Mouse (Mus musculus): ENCODE data around the gene Rabep1. TPM values are rescaled to one million over a fixed set of nuclear protein-coding genes. Genes with fewer than 3 reads are reported as not detected.

Gene Rabep1
- polyA plus RNA-seq (2015; fragmentation: Nextera tagmentation; extraction: Ambion mirVana): 35.4 and 37.5 TPM in 2 replicates

DNA sequence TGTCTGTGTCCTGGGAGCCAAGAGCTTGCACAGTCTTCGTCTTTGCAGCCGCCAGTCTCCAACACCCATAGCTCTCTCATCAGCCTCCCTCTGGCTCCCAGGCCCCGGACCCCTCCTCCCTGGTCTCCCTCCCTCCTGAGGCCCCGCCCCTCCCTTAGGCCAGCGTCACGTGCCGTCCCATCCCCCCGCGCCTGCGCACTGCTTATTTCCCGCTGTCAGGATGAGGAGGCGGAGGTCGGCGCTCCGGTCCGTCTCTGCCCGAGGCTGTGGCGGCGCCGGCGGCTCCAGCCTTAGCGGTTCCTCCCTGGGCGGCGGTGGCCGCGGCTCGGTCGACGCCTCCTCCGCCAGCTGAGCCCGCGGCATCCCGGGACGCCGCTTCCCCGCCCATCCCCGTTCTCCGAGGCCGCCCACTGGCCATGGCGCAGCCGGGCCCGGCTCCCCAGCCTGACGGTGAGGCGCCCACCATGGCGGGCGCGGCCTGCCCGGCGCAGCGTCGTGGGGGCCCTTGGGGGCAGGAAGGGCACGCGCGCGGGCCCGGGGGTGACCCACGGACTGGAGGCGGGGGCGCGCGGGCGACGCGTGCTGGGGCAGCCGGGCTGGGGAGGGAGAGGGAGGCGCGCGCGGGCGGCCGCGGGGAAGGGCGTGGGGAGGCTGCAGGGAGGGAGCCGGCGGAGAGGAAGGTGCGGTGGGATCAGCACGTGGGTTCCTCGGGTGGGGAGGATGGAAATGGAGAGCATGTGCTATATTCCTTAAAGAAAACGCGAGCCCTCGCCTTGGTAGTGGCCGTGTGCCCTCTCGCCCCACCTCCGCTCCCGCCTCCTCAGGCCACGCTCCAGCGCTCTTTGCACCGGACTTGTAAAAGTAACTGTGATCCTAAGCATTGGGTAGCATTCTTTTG lies at the start of gene Rabep1:
Rabep1 (plus strand) TSS at position 220 of the 898 bp plus-strand sequence.
- Histone ChIP-seq H3K9me3 (replicated peaks; ENCODE audit: low read length) (no peaks in the 10 kb centered on the region), H3K36me3 (ENCODE audit: insufficient read depth, low read length) (no peaks in the 10 kb centered on the region), H3K27ac (peak within 1 kb of the TSS; percentile 86), H3K4me1 (replicated peaks; ENCODE audit: insufficient read depth, low read length) (peaks cover 14% of the 10 kb centered on the region), H3K4me2 (ENCODE audit: low read length) (peak within 1 kb of the TSS; percentile 85), H3K9ac (ENCODE audit: low read depth, low read length) (peak within 1 kb of the TSS; percentile 82), H3K27me3 (ENCODE audit: insufficient read depth, low read length) (no peaks in the 10 kb centered on the region), H3K4me3 (replicated peaks; ENCODE audit: low read depth, low read length) (peak within 1 kb of the TSS; percentile 75)
- ATAC-seq (replicated peaks; ENCODE audit: low FRiP score, low read depth) (peak; percentile 94), DNase-seq (ENCODE audit: low spot score) (peak; percentile 98)
- WGBS: under 1% methylated on average over 84 of the region's 88 CpGs
- TF ChIP-seq CTCF (IDR thresholded peaks at IDR 0.05; ENCODE audit: low read depth): no peak

DNA sequence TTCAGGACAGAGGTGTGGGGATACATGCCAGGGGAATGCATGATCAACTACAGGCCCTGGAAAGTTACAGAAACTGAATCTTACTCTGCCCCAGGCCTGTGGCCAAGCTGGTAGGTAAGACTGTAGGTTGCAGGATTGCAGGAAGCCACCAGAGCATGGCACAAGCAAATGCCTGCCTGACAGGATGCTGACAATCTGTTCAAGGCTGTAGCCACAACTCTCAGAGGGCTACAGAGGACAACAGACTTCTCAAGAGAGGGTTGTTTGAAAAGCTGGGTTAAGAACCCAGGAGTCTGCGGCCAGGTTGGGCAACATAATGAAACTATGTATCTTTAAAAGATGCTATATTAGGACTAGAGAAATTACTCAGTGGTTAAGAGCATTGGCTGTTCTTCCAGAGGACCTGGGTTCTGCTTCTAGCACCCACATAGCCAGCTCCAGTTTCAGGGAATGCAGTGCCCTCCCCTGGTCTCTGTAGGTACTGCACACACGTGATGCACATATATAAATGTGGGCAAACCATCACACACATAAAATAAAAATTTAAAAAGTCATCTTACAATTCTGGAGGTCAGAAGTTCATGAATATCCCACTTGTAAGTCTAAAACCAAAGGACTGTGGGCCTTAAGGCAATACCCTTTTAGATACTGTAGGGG lies 42.2 kb upstream of the Rabep1 start:
- H3K4me3 ChIP-seq (replicated peaks; ENCODE audit: low read depth, low read length): no peak overlapping the region
- no peaks in the 10 kb centered on the region for H3K9me3 ChIP-seq (replicated peaks; ENCODE audit: low read length)
- no peak for DNase-seq (ENCODE audit: low spot score)
- H3K27me3 ChIP-seq (ENCODE audit: insufficient read depth, low read length): no peaks in the 10 kb centered on the region
- H3K27ac ChIP-seq: no peak overlapping the region
- no peaks in the 10 kb centered on the region for H3K4me1 ChIP-seq (replicated peaks; ENCODE audit: insufficient read depth, low read length)
- H3K36me3 ChIP-seq (ENCODE audit: insufficient read depth, low read length): no peaks in the 10 kb centered on the region
- ATAC-seq (replicated peaks; ENCODE audit: low FRiP score, low read depth): no peak
- TF ChIP-seq CTCF (IDR thresholded peaks at IDR 0.05; ENCODE audit: low read depth): no peak
- WGBS: 98% methylated on average over 2 of the region's 2 CpGs
- H3K9ac ChIP-seq (ENCODE audit: low read depth, low read length): no peak overlapping the region
- no peak overlapping the region for H3K4me2 ChIP-seq (ENCODE audit: low read length)

DNA sequence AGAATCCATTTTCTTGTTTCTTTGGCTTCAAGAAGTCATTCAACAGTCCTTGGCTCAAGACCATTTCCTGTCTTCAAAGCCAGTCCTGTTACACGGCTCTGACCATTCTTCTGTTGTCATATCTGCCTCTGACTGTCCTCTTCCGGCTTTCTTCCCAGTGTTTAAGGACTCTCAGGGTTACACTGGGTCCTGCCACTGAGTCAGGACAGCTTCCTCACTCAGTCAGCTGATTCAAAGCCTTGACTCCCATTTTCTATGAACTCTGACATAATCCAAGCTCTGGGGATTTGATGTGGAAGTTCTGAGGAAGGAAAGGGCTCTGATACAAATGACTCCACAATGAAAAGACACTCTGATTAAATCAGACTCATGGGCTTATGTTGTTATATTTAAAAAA lies 41.7 kb upstream of the Rabep1 start:
- no peaks in the 10 kb centered on the region for H3K27me3 ChIP-seq (ENCODE audit: insufficient read depth, low read length)
- WGBS: 59% methylated on average over 2 of the region's 2 CpGs

DNA sequence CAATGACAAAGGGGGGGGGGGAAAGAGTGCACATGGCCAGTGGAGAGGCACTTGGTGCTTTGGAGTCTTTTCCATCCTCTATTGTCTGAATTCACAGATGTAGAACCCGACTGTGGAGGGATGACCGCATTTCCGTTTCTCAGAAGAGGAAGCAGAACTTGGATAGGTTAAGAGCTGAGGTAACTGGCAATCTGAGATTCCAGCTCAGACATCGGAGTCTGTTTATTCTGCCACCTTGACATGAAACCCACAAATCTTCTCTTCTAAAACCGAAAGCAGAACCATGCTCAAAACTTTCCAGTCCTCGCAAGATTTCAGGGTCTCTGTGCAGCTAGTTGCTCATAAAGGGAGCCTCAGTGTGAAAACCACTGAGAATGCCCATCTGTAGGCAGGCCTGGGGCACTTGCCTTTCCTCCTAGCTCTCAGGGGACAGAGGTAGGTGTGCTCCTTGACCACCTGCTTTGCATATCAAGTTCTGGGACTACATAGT lies 40.8 kb upstream of the Rabep1 start:
- H3K27me3 ChIP-seq (ENCODE audit: insufficient read depth, low read length): no peaks in the 10 kb centered on the region
- ATAC-seq (replicated peaks; ENCODE audit: low FRiP score, low read depth) (no peak), DNase-seq (ENCODE audit: low spot score) (peak; percentile 19)
- H3K9me3 ChIP-seq (replicated peaks; ENCODE audit: low read length): no peaks in the 10 kb centered on the region
- H3K4me1 ChIP-seq (replicated peaks; ENCODE audit: insufficient read depth, low read length): no peaks in the 10 kb centered on the region
- no peak overlapping the region; the same call in 1 of the 2 replicates for H3K27ac ChIP-seq
- no peak overlapping the region for H3K9ac ChIP-seq (ENCODE audit: low read depth, low read length)
- no peak overlapping the region for H3K4me3 ChIP-seq (replicated peaks; ENCODE audit: low read depth, low read length)
- H3K36me3 ChIP-seq (ENCODE audit: insufficient read depth, low read length): no peaks in the 10 kb centered on the region
- TF ChIP-seq CTCF (IDR thresholded peaks at IDR 0.05; ENCODE audit: low read depth): no peak
- no peak overlapping the region for H3K4me2 ChIP-seq (ENCODE audit: low read length)
- 54% methylated on average over 6 of the region's 6 CpGs for WGBS

More for the DNA sequence above, 41.7 kb upstream of the Rabep1 start:
- ATAC-seq (replicated peaks; ENCODE audit: low FRiP score, low read depth) (no peak), DNase-seq (ENCODE audit: low spot score) (no peak)
- no peak for TF ChIP-seq CTCF (IDR thresholded peaks at IDR 0.05; ENCODE audit: low read depth)
- Histone ChIP-seq H3K9me3 (replicated peaks; ENCODE audit: low read length) (no peaks in the 10 kb centered on the region), H3K9ac (ENCODE audit: low read depth, low read length) (no peak overlapping the region), H3K27ac (no peak overlapping the region), H3K36me3 (ENCODE audit: insufficient read depth, low read length) (no peaks in the 10 kb centered on the region), H3K4me3 (replicated peaks; ENCODE audit: low read depth, low read length) (no peak overlapping the region), H3K4me2 (ENCODE audit: low read length) (no peak overlapping the region), H3K4me1 (replicated peaks; ENCODE audit: insufficient read depth, low read length) (no peaks in the 10 kb centered on the region)

DNA sequence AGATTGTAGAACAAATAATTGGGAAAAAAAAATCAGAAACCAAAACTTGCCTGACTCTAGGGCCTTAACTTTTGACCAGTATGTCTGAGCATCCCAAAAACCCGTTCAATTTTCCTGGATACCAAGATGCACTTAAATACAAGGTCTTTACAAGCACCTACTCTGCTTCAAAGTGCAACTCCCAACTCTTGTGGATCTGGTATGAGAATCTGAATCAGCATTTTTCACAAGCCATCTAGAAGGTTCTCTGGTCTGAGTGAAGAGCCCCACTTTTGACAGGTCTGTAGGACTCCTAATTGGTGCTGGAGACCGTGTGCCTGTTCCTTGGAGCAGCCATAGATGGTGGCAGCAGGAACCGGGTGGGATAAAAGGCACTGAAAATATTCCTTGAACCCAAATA lies 40.2 kb upstream of the Rabep1 start:
- WGBS: 77% methylated on average over 3 of the region's 3 CpGs
- no peak for TF ChIP-seq CTCF (IDR thresholded peaks at IDR 0.05; ENCODE audit: low read depth)
- H3K27me3 ChIP-seq (ENCODE audit: insufficient read depth, low read length): no peaks in the 10 kb centered on the region
- H3K27ac ChIP-seq: no peak overlapping the region
- H3K36me3 ChIP-seq (ENCODE audit: insufficient read depth, low read length): no peaks in the 10 kb centered on the region
- no peak overlapping the region for H3K4me2 ChIP-seq (ENCODE audit: low read length)
- H3K4me1 ChIP-seq (replicated peaks; ENCODE audit: insufficient read depth, low read length): no peaks in the 10 kb centered on the region
- DNase-seq (ENCODE audit: low spot score) (no peak), ATAC-seq (replicated peaks; ENCODE audit: low FRiP score, low read depth) (no peak)
- no peak overlapping the region for H3K9ac ChIP-seq (ENCODE audit: low read depth, low read length)
- H3K9me3 ChIP-seq (replicated peaks; ENCODE audit: low read length): no peaks in the 10 kb centered on the region
- H3K4me3 ChIP-seq (replicated peaks; ENCODE audit: low read depth, low read length): no peak overlapping the region

DNA sequence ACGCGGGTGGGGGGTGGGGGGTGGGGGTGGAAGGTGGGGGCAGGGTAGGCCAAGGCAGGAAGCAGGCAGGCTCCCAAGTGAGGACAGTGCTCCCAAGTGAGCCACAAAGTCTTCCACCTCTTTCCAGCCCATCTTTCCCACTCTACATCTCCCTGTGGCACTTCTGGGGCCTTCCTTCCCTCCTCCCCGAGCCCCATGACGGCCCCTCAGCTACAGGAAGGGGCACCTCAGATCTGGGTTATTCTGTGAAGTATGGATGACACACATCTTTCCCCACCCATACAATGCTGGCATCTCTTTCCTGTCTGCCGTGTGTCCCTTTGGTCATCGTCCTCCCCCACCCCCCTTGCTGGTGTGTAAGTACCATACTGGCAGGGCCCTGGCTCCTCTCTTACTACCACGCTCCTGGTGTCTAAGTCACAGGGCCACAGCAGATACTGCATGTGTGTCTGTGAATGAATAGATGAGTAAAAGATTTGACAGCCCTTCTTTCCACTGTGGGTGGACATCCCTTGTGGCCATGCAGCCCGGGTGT lies 38.9 kb upstream of the Rabep1 start:
- 69% methylated on average over 7 of the region's 8 CpGs for WGBS
- H3K36me3 ChIP-seq (ENCODE audit: insufficient read depth, low read length): no peaks in the 10 kb centered on the region
- no peak for ATAC-seq (replicated peaks; ENCODE audit: low FRiP score, low read depth)

More for the DNA sequence above, 38.9 kb upstream of the Rabep1 start:
- DNase-seq (ENCODE audit: low spot score): no peak
- Histone ChIP-seq H3K4me1 (replicated peaks; ENCODE audit: insufficient read depth, low read length) (no peaks in the 10 kb centered on the region), H3K9ac (ENCODE audit: low read depth, low read length) (no peak overlapping the region), H3K9me3 (replicated peaks; ENCODE audit: low read length) (no peaks in the 10 kb centered on the region), H3K27me3 (ENCODE audit: insufficient read depth, low read length) (no peaks in the 10 kb centered on the region), H3K27ac (no peak overlapping the region), H3K4me2 (ENCODE audit: low read length) (peak overlapping the region; percentile 31; the same call in 1 of the 2 replicates), H3K4me3 (replicated peaks; ENCODE audit: low read depth, low read length) (no peak overlapping the region)
- no peak for TF ChIP-seq CTCF (IDR thresholded peaks at IDR 0.05; ENCODE audit: low read depth)

Measured in kidney, postnatal 0 days (tissue).